Mouse (Mus musculus) forebrain, embryonic 11.5 days (tissue): ENCODE measurements around the gene Spon1. TPM values are rescaled to one million over a fixed set of nuclear protein-coding genes. Genes with fewer than 3 reads are reported as not detected.

Experiments used
- ATAC-seq: fragments of 200-750 bp; cut with Nextera tagmentation; replicated peaks from 2 replicates; pipeline ENCODE4 v1.8.0; 2017; ENCODE audit warnings: moderate TSS enrichment; ENCODE audit not compliant: low FRiP score
- DNase-seq: peaks from one replicate; pipeline ENCODE4 v3.0.0-alpha.2; 2017; ENCODE audit warnings: low spot score
- H3K27ac ChIP-seq: fragments of 300-500 bp; sonication (generic); 2 replicates; pipeline ENCODE4 v1.5.1; 2014; ENCODE audit warnings: low read depth, low read length
- H3K27me3 ChIP-seq: fragments of 300-500 bp; sonication (generic); 2 replicates; pipeline ENCODE4 v1.6.1; 2014; ENCODE audit warnings: mild to moderate bottlenecking, low read length, mixed read lengths; ENCODE audit not compliant: control insufficient read depth, insufficient read depth
- H3K36me3 ChIP-seq: fragments of 300-500 bp; sonication (generic); 2 replicates; pipeline ENCODE4 v1.6.1; 2014; ENCODE audit warnings: mild to moderate bottlenecking, low read length, moderate library complexity, mixed read lengths; ENCODE audit not compliant: control insufficient read depth, insufficient read depth
- H3K4me1 ChIP-seq: fragments of 300-500 bp; sonication (generic); replicated peaks from 2 replicates; pipeline ENCODE4 v1.6.1; 2014; ENCODE audit warnings: low read length, mixed read lengths; ENCODE audit not compliant: control insufficient read depth, insufficient read depth
- H3K4me2 ChIP-seq: fragments of 300-500 bp; sonication (generic); 2 replicates; pipeline ENCODE4 v1.6.1; 2014; ENCODE audit warnings: low read depth, mild to moderate bottlenecking, low read length, moderate library complexity, mixed read lengths; ENCODE audit not compliant: severe bottlenecking
- H3K4me3 ChIP-seq: fragments of 300-500 bp; sonication (generic); 2 replicates; pipeline ENCODE4 v1.5.1; 2014; ENCODE audit warnings: low read depth, low read length
- H3K9ac ChIP-seq: fragments of 300-500 bp; sonication (generic); 2 replicates; pipeline ENCODE4 v1.6.1; 2014; ENCODE audit warnings: low read length
- H3K9me3 ChIP-seq: fragments of 300-500 bp; sonication (generic); 2 replicates; pipeline ENCODE4 v1.6.1; 2016; ENCODE audit warnings: low read length, mixed read lengths; ENCODE audit not compliant: control insufficient read depth
- WGBS: fragments of 180-500 bp; shearing (Covaris S2); extraction: QIAGEN DNeasy Blood & Tissue Kit; methylation state at CpG from one replicate; pipeline ENCODE4 v1.1.7; 2014; 5-methylcytosine and 5-hydroxymethylcytosine counted together
- polyA plus RNA-seq: library from polyadenylated mRNA; unstranded; fragments of >200 nt; fragmentation: Nextera tagmentation; extraction: Ambion mirVana; gene quantifications from 2 replicates; pipeline ENCODE4 v1.2.1, GENCODE M21; 2014

Gene Spon1
- polyA plus RNA-seq, 1 experiment from 2014 or later: 9.0 TPM

DNA sequence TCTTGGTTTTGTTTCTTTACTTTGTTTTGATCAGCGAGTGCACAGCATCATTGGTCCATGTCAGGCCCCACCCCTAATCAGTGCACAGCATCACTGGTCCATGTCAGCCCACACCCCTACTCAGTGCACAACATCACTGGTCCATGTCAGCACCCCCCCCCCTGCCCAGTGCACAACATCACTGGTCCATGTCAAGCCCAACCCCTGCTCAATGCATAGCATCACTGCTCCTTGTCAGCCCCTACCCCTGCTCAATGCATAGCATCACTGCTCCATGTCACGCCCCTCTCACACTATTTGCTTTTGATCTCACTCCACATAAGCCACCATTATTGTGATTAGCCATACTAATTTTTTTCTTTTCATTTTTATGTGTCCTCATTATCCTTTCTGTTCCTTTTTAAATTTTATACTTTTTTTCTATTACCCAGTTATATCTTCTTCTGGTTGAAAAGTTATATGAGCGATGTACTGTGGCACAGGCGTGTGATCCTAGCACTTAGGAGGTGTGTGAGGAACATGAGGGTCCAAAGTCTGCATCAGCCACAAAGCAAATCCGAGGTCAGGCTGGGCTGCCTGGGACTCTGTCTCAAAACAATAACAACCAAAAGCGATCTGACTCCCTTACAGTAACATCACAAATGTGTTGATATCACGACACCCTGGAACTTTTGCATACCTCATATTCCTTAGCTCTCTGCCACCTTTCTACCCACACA, 128.3 kb downstream of the Spon1 start:
- no peak overlapping the region for H3K4me2 ChIP-seq
- no peaks in the 10 kb centered on the region for H3K27me3 ChIP-seq
- no peak overlapping the region for H3K4me3 ChIP-seq
- H3K9me3 ChIP-seq: no peaks in the 10 kb centered on the region; the same call in 1 of the 2 replicates
- WGBS: 93% methylated on average over 7 of the region's 7 CpGs
- H3K36me3 ChIP-seq: no peaks in the 10 kb centered on the region
- ATAC-seq (no peak), DNase-seq (no peak)
- H3K9ac ChIP-seq: no peak overlapping the region
- H3K4me1 ChIP-seq: no peaks in the 10 kb centered on the region
- H3K27ac ChIP-seq: no peak overlapping the region

- H3K4me3 ChIP-seq: no peak overlapping the region
- no peaks in the 10 kb centered on the region for H3K4me1 ChIP-seq
- no peak overlapping the region for H3K27ac ChIP-seq
- ATAC-seq (no peak), DNase-seq (no peak)
- H3K36me3 ChIP-seq: no peaks in the 10 kb centered on the region
- H3K9ac ChIP-seq: no peak overlapping the region
- no peaks in the 10 kb centered on the region for H3K27me3 ChIP-seq
- no peaks in the 10 kb centered on the region; the same call in 1 of the 2 replicates for H3K9me3 ChIP-seq
- 83% methylated on average over 5 of the region's 5 CpGs for WGBS
- no peak overlapping the region for H3K4me2 ChIP-seq
Measured at GRCm38 (mm10) chr7:113895266-113895665, 129.5 kb downstream of the Spon1 start.

DNA sequence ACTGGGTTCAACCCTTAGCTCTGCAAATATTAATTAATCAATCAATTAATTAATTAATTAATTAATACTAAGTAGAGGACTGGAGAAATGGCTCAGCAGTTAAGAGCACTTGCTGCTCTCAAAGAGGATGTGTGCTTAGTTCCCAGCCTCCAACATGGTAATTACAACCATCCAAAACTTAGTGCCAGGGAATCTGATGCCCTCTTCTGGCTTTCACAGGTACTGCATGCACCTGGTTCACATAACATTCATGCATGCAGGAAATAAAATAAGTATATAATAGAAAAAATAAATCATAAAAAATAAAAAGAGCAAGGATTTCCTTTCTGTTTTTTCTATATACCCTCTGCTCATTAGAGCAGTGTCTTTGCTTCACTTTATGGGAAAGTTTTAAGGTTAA, 132.6 kb downstream of the Spon1 start:
- no peak overlapping the region for H3K4me3 ChIP-seq
- no peak overlapping the region for H3K9ac ChIP-seq
- no peaks in the 10 kb centered on the region for H3K36me3 ChIP-seq
- H3K4me1 ChIP-seq: 0 out of 2 replicates have a peak, but pooled peaks cover 4% of the 10 kb centered on the region
- H3K27ac ChIP-seq: no peak overlapping the region
- no peaks in the 10 kb centered on the region for H3K27me3 ChIP-seq
- H3K9me3 ChIP-seq: no peaks in the 10 kb centered on the region; the same call in 1 of the 2 replicates
- ATAC-seq (no peak), DNase-seq (no peak)
- no peak overlapping the region for H3K4me2 ChIP-seq

DNA sequence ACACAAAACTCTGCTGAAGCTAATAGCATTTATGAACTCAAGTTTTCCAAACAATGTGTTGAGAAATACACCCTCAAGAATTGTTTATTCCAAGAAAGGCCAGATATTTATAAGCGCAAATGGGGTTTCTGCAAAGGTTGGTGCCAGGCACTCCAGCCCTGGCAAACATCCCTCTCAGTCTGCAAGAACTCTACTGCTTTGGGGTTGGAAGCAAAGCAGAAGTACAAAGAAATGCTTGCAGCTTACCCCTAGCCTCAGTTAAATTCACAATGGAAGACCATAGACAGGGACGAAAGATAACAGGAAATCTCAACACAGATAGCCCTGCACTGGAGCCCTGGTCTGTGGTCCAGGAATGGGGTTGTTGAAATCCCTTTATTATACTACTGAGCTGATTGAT, 135.7 kb downstream of the Spon1 start:
- Histone ChIP-seq H3K36me3 (no peaks in the 10 kb centered on the region), H3K27ac (0 out of 2 replicates have a peak overlapping the region, but pooled peaks have one; percentile 25), H3K4me2 (0 out of 2 replicates have a peak overlapping the region, but pooled peaks have one; percentile 20), H3K4me1 (0 out of 2 replicates have a peak, but pooled peaks cover 4% of the 10 kb centered on the region), H3K27me3 (no peaks in the 10 kb centered on the region), H3K9ac (no peak overlapping the region), H3K4me3 (no peak overlapping the region), H3K9me3 (no peaks in the 10 kb centered on the region; the same call in 1 of the 2 replicates)
- 76% methylated on average over 2 of the region's 2 CpGs for WGBS
- DNase-seq: no peak
- no peak for ATAC-seq

GRCm38 (mm10) chr7:113901941-113902515, 136.2 kb downstream of the Spon1 start:
- DNase-seq: no peak
- Histone ChIP-seq H3K9ac (no peak overlapping the region), H3K9me3 (no peaks in the 10 kb centered on the region; the same call in 1 of the 2 replicates), H3K27ac (no peak overlapping the region), H3K36me3 (no peaks in the 10 kb centered on the region), H3K4me3 (no peak overlapping the region), H3K4me1 (0 out of 2 replicates have a peak, but pooled peaks cover 4% of the 10 kb centered on the region), H3K27me3 (no peaks in the 10 kb centered on the region), H3K4me2 (0 out of 2 replicates have a peak overlapping the region, but pooled peaks have one; percentile 20)
- ATAC-seq: peak; percentile 51; the same call in 1 of the 2 replicates
- WGBS: 19% methylated on average over 10 of the region's 10 CpGs

DNA sequence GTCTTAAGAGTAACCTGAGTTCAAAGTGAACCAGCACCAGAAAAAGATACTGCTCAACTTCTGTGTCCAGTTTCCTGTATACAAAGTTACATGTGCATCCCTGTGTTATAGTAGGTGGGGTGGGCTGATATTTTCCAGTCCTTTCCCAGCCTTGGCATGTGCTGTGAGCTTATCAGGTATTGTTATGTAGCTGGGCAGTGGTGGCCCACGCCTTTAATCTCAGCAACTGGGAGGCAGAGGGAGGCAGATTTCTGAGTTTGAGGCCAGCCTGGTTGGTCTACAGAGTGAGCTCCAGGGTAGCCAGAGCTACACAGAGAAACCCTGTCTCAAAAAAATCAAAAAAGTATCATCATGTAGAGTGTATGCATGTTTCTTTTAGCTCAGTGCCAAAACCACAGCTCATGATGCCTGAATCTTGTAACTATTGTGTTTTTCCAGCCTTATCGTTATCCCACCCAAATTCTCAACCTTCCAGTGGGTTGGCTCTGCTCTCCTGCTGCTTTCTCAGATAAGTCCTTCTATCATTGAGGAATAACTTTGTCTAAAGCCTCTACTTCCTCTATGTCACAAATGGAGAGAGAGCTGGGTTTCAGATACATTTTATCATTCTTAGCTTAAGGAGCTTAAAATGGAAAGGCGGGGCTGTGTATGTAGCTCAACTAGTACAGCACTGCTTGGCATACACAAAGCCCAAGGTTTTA, 137.5 kb downstream of the Spon1 start:
- H3K9me3 ChIP-seq: no peaks in the 10 kb centered on the region; the same call in 1 of the 2 replicates
- ATAC-seq: no peak
- no peak for DNase-seq
- WGBS: 91% methylated on average over 3 of the region's 3 CpGs
- no peak overlapping the region for H3K4me2 ChIP-seq
- no peak overlapping the region for H3K9ac ChIP-seq
- no peaks in the 10 kb centered on the region for H3K36me3 ChIP-seq
- no peak overlapping the region for H3K4me3 ChIP-seq
- H3K27ac ChIP-seq: no peak overlapping the region
- 0 out of 2 replicates have a peak, but pooled peaks cover 4% of the 10 kb centered on the region for H3K4me1 ChIP-seq
- no peaks in the 10 kb centered on the region for H3K27me3 ChIP-seq

DNA sequence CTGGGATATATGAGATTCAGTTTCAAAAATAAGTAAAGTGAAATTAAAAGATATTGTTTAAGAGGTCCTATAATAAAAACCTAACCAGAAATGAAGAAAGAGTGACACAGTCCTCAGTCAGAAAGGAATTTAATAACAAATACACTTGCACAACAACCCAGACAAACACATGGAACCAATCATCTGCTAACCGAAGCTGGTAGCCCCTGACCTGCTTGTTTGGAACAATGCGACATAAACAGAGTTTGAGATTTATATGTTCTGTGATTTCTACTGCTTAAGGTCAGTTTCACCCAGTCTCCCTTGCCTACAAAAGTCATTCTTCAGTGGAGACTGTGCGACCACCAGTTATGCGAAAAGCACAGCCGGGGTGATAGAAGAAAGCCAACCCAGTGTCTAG, 138.1 kb downstream of the Spon1 start:
- no peaks in the 10 kb centered on the region for H3K9me3 ChIP-seq
- H3K4me2 ChIP-seq: no peak overlapping the region
- no peak overlapping the region for H3K9ac ChIP-seq
- ATAC-seq: no peak
- H3K4me1 ChIP-seq: 0 out of 2 replicates have a peak, but pooled peaks cover 4% of the 10 kb centered on the region
- H3K4me3 ChIP-seq: no peak overlapping the region
- H3K27me3 ChIP-seq: no peaks in the 10 kb centered on the region
- H3K36me3 ChIP-seq: no peaks in the 10 kb centered on the region
- 85% methylated on average over 5 of the region's 5 CpGs for WGBS
- no peak overlapping the region for H3K27ac ChIP-seq
- no peak for DNase-seq

DNA sequence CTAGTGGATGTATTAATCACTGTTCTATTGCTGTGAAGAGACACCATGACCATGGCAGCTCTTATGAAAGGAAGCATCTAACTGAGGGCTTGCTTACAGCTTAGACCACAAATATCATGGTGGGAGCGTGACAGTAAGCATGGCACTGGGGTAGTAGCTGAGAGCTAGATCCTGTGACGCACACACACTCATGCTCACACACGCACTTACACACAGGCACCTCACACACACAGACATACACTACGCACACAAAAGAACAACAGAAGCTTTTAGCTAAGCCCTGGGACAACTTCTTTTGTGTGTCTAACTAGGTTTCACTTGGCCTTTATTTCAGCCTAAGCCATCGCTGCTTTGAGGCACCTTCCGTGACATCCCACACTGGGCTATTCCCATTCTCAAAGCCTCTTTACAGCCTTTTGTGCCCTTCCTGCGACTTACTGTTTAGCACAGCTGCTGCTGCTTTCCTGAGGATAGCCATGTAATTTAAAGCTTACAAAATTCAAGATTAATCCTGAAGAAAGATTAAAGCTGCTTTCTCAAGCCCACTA, 138.6 kb downstream of the Spon1 start:
- no peaks in the 10 kb centered on the region for H3K27me3 ChIP-seq
- no peaks in the 10 kb centered on the region for H3K36me3 ChIP-seq
- DNase-seq (no peak), ATAC-seq (no peak)
- H3K27ac ChIP-seq: no peak overlapping the region
- H3K9me3 ChIP-seq: no peaks in the 10 kb centered on the region
- no peak overlapping the region for H3K9ac ChIP-seq
- H3K4me1 ChIP-seq: peaks cover 6% of the 10 kb centered on the region; the same call in 1 of the 2 replicates
- WGBS: 45% methylated on average over 7 of the region's 7 CpGs
- H3K4me3 ChIP-seq: no peak overlapping the region
- H3K4me2 ChIP-seq: no peak overlapping the region
